Mouse (Mus musculus) cerebellum, postnatal 36 days (tissue): Measurements from ENCODE around the gene Csnk1e.

Source experiments
- DNase-seq, 2 experiments: peaks; one replicate each; pipeline ENCODE4 v3.0.0; 2021 to 2022; ENCODE audit warnings: mixed read lengths in 2 of 2

Csnk1e gene

DNA sequence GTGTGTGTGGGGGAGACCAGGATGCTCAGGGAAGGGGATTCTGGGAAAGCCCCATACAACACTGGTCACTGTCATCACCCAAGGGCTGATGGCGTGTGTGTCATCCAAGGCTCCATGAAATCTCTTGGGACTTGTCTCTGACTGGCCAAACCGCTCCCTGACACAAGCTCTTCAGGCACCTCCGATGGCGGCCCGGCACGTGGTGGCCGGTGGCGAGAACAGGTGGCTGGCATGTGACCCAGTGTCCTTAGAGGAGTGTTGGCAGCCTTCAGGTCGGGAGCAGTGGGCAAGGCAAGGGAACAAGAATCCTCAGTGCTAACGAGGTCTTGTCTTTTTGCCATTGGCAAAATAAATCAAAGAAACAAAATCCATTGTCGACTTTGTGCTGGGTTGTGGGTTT, 36.7 kb downstream of the Csnk1e start:
- DNase-seq: peak in 1 of 2 experiments; percentile 28

DNA sequence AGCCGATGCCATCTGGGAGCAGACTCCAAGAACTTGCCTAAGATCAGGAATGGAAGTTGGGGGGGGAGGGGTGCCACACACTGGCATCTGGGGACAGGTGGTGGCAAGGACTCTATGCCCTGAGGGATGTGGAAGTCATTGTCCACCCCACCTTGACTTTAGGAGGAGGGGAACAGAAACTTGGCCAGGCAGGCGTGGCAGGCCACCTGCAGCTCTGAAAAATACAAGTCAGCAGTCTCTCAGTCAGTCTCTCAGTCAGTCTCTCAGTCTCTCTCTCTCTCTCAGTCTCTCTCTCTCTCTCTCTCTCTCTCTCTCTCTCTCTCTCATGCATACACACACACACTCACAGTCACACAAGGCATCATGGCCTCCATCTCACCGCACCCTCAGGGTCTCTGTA, 37.1 kb downstream of the Csnk1e start:
- no peak for DNase-seq

DNA sequence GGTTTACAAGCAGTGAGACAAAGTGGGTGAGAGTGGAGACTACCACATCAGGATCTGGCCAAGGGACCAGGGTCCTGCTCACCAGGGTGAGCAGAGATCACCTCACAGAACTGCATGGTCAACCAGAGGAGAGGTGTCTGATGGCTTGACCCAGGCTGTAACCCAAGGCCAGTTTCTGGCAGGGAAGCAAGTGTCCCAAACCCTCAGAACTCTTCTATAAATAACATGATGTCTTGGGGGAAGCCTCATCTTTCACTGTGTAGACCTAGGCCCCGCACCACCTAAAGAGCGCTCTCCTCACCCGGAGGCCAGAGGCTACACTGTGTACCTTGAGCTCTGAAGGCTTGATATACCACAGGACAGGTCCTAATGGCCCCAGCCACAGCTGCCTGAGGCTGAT, 38.0 kb downstream of the Csnk1e start:
- no peak for DNase-seq

DNA sequence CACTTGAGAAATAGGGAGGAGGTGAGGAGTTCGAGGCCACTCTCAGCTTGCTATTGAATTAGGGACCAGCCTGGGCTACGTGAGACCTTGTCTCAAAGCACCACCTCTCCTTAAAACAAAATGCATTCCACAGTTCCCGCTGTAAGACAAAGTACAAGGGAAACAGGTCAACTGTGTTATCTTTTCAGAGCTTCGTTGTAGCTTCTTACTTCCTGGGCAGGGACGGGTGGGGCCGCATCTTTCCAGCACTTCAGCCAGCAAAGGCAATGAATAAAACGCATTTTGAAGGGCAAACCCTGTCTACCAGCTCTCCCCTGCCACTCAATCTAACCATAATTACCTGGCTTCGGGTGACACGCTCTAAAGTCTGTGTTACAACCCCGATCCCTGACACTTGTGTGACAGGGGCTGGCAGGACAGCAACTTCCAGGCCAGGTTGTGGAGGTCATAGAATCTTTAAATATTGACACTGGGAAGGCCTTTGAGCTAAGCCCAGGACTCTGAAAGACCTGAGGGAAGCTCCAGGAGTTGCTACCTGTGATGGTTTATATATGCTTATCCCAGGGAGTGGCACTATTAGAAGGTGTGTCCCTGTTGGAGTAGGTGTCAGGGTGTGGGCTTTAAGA, 38.8 kb downstream of the Csnk1e start:
- DNase-seq: no peak

DNA sequence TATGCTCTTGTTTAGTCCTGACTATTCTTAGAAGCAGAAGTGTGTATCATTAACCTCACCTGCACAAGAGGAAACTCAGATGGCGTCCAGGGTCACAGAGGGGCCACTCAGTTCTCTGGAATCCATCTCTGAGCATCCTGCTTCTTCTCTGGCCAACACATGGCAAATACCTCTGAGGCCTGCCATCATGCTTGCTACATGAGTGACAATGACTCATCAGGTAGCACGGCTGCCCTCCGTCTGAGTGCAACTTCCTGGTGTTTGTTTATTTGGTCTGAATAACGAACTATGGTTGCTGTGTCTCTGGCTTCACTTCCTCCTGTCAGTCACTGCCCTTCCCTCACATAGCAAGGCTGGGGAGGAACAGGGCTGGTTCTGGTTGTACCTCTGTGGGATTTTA, 40.9 kb downstream of the Csnk1e start:
- no peak for DNase-seq

DNA sequence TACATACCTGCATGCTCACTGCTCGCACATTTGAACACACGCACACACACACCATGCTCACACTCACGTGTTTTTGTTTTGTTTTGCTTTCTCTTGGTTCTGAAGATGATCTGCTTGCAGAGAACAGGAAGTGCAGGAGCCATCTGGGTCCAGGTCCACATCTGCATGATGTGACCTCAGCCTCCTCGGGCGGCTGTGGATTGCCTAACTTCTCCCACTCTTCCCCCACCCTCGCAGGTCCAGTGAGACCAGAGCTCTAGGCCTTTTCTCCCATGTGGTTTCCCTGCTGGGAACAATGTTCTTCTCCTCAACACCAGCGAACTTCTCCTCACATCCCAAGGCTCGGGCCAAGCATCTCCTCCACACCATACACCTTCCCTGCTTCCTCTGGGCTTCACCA, 41.6 kb downstream of the Csnk1e start:
- no peak for DNase-seq

DNA sequence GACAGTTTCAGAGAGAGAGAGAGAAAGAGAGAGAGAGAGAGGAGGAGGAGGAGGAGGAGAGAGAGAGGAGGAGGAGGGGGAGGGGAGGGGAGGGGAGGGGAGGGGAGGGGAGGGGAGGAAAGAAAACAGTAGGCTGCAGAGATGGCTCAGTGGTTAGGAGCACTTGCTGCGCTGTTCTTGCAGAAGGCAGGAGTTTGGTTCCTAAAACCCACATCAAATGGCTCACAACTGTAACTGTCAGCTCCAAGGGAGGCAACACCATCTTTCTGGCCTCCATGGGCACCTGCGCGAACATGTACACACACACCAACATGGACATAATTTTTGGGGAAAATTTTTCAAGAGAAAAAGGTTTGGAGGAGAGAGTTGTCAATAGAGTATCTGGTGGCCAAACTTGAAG, 42.2 kb downstream of the Csnk1e start:
- no peak for DNase-seq

DNA sequence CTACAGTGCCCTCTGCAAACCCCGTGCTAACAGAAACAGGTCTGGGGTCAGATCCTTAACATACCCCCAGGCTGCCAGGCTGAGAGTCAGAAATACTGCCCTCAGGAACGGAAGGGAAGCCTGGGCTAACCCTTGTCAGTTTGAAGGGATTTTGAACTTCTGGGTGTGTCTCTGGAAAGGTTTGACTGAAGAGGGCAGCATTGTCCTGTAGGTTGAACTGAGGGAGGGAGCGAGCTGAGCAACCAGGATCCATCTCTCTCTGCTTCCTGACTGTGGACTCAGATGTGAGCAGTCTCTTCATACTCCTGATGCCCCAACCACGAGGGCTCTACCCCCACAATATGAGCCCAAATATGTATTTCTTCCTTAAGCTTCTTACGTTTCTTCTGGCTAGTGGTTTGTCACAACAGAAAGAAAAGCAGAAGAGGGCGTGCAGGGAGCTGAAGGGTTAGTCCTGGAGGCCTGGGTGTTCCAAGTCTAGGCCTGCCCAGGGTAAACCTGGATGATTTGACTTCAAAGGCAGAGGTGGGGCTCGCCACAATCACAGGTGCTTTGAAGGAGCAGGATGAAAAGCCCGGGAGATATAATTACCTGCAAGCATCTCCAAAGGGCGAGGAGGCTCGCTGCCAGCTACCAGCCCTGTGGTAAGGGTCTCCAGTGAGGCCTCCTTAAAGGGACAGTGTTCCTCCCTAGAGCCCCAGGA, 43.9 kb downstream of the Csnk1e start:
- no peak for DNase-seq

DNA sequence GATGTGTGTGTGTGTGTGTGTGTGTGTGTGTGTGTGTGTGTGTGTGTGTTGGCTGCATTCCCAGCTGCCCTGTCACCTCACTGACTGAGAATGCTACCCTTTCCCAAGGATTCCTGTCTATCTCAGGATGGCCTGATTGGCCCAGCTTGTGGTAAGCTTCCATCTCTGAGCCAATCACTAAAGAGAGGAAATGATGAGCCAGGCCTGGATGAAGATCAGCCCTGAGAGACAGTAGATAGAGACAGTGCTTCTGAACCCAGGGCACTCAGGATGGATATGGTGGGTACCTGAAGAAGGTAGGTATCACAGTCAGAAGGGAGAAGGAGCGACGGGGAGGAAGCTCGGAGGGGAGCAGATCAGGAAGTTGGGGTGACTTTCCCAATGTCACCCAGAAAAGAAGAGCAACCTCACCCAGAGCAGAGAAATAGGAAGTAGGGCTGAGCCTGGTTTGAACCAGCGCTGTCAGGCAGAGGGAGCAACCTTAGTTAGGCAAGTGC, 46.2 kb downstream of the Csnk1e start:
- no peak for DNase-seq

DNA sequence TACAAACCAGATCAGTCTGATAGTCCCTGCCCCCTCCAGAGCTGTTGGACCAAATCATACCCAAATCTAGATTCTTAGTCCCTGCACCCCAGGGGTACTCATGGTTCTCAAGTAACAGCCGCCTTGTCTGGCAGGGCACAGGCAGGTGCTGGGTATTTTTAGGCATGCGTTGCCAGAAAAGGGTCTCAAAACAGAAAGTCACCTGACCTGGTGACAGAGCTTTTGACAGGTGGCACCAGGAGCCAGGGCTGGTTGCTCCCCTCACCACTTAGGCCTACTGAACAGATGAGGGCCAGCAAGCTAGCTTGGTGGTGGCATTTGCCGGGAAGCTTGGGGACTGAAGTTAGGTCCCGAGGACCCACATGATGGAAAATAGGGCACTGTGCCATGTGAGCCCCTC, 48.8 kb downstream of the Csnk1e start:
- DNase-seq: no peak

DNA sequence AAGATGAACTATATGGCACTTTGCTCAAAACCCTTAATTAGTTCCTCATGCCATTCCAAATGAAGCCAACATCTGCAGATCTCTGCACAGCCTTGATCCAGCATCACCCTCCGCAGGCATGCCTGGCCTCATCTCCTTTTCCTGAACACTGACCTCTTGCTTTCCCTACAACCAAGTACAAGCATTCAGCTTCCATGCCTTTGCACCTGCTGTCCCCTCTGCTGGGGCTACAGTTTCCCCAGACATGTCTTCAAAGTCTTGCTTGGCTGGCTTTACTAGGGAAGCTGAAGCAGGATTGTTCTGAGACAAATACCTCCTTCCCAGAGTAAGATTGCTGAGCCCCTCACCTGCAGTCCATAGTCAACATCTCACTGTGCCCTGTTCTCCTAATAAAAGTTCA, 51.1 kb downstream of the Csnk1e start:
- DNase-seq: no peak

DNA sequence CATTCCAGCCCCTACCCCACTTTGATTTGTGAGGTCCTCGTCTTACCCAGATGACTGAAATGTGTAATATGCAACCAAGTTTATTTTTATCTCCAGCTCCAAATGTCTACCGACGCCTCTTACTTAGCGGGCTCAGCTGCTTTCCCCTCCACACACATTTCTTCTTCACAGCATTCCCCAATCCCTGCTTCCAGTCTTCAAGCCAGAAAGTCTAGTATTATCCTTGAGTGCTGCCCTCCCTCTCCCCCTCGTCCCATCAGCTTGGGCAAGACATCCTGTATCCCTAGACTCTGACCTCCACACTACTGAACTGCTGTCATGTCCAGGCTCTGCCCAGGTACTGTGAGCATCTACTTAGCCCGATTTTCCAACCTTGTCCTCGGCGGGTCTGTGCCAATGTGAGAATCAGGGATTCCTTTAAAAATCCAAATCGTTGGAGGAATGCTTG, 51.6 kb downstream of the Csnk1e start:
- DNase-seq: no peak

DNA sequence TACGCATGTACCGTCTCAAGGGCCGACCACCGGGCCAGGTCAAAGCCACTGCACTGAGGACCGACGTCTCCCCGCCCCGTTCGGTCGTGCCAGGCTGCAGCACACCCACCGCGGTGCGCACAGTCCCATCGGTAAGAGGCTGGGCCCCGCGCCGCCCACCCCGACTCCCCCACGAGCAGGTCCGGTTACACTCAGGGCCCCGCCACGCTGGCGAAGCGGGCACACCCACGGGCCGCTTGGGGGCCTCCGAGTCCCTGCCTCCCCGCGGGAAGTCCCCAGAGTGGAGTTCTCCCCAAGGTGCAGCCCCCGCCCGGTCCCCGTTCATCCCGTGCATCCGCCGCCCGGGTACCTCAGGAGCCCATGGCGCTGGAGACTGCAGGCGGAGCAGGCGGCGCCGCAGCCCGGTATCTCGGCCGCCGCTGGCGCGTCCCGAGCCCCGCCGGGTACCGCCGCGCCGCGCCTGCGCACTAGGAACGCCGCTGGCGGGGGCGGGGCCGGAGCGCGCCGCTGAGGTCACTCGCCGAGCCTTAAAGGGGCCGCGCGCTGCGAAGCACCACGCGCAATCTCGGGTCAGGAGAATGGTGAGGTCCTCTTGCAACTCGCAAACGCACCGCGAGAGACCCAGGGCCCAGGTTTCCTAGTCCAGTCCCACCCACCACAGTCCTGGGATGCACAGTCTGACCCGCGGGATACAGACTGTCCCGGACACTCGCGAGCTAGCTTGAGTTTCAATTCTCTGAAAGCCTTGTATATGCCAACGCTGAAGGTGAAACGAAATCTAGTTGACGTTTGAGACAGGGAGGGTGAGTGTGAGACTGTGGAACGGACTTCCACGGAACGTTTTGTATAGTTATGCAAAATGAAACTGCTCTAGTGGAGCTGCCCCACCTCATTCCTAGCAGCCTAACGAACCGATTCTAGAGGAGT, 52.3 kb downstream of the Csnk1e start, which contains the start of gene Tmem184b:
Gene Tmem184b, minus strand, starts transcription at position 734 of the 927 bp plus-strand sequence.
- peak; percentile 89 to 90 for DNase-seq

DNA sequence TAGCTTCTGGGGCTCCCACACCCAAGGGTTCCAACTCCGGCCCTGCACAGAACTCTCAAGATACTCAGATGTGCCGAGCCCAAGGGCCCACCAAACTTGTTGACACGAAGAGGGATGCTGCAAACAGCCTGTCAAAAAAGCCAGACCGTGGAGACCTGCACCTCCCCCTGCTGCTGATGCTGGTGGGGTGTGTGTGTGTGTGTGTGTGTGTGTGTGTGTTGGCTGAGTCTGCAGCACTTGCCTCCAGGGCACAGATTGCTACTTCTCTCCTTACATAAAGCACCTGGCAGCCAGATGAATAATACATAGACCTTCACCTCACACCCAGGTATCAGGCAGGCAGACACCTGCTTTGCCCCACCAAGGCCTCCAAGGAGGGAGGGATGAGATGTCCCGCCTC, 53.2 kb downstream of the Csnk1e start:
- DNase-seq: peak in 1 of 2 experiments; percentile 24

DNA sequence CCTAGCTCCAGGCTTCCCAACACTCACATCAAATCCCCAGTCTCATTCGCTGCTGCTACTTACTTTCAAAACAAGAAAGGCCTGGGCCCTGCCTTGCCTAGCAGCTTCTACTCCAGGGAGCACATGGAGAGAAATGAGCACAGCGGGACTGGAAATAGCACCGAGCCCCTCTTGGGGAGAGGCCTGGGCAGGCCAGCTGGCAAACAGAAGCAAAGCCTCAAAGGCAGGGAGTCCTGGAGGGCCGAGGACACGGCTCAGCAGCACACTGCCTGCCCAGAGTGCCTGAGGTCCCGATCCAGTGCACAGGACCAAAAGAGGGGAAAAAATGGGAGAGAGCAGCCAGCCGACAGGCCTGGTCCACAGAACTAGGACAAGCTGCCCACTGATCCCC, 54.4 kb downstream of the Csnk1e start:
- DNase-seq: no peak

DNA sequence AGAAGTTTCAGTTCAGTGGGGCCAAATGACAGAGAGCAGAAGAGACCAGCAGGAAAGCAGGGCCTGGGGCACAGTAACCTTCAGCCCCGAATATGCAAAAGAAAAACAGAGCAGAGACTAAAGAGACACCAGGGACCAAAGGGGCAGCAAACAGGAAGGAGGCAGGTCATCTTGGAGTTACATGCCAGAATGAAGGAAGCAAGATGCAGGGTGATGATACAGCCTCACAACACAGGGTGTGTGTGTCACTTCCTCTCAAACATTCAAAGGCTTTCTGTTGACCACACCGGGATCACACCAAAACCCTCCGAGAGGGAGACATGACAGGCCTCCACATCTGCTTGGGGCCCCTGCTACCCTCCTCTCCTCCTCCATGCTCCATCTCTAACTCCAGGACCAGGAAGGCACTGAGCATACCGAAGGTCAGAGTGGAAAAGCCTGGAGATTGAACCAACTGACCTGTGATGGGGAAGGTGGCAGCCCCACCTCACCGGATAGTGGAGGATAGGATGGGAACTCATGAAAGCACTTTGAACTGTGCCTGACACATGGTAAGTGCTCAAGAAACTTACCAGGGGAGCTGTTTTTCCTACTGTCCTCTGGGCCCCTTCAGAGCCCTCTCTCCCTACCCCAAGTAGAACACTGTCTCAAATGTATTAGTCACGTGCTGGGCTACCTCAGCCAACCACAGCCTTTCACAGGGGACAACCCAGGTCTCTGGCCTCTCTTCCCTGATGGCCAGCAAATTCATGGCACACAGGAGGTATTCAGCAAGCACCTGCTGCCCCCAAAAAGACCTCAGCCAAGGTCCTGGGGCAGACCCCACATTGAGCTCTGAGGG, 55.0 kb downstream of the Csnk1e start:
- no peak for DNase-seq

DNA sequence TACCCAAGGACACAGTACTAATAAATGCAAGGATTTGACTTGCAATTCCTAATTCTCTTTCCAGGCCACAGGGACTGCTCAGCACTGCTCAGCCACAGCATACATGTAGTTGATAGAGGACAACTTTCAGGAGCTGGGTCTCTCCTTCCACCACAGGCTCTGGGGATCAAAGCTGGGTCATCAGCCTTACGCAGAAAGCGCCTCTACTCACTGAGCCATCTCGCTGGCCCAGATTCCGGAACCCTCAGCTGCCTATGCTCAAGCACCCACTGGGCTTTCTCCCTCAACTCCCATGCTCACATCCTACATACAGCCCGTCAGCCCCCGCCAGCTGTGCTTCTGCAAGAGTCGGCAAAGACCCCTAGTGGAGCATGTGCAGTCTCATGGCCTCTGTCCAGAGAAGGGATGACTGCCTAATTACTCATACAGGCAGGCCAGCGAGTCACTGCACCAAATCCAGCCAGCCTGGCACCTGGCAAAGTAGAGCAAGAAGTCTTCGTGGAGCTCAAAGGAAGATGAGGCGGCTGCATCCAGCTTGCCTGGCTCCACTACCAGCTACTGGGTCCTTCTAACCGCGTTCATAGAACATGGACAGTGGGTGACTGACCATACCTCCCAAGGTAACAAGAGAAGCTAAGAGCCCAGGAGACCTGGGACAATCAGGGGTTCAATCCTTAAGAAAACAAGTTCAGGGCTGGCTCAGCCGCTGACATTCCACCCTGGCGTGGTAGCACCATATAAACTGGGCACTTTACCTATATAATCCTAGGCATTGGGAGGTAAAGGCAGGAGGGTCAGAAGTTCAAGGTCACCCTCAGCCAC, 55.9 kb downstream of the Csnk1e start:
- no peak for DNase-seq

DNA sequence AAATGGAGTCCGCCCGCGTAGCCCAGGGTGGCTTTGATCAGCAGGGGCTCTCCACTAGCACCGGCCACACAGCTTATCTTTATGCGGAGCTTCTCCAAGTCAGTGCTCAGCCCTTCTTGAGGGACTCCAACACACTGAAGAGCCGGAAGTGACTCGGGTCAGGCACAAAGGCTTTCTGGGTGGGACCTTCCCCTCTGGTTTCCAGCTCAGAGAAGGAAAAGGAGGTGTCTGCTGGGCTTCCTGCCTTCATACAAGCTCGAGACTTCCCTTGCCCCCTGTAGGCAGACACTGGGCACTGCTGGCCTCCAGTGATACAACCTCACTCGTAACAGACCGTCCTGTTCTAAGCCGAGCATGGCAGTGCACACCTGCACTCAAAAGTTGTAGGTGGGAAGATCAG, 58.6 kb downstream of the Csnk1e start:
- DNase-seq: no peak

DNA sequence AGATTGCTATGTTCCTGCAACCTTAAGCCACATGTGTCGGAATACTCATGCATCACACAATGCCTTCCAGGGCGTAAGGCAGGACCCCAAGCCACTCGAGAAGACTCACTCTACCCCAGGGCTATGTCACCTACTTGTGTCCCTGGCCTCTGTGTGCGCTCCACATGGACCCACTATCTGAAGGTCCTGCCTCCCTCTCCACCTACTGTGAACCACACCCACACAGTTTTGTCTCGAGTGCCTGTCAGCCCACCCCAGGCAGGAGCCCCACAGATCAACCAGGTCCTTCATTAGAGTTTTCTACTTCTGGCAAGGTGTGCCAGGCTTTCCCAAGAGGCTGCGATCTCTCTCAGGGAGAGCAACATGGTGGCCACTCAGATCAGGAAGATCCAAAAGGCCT, 60.1 kb downstream of the Csnk1e start:
- no peak for DNase-seq

DNA sequence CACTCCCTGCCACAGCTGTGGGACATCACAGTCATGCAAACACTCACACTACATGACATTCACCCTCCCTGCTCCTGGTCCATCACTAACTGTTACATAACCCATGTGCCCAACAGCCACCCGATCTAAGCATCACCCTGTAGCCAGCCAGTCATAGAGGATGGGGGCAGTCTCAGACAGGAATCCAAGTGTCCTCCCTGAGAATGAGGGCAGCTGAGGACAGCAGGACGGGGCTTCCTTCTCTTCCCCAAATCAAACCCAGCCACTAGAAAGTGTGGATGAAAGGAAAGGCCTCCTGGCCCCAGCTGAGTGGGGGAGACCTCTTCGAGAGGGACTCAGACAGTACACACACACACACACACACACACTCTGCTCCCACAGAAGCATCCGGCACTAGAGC, 60.5 kb downstream of the Csnk1e start:
- no peak for DNase-seq

DNA sequence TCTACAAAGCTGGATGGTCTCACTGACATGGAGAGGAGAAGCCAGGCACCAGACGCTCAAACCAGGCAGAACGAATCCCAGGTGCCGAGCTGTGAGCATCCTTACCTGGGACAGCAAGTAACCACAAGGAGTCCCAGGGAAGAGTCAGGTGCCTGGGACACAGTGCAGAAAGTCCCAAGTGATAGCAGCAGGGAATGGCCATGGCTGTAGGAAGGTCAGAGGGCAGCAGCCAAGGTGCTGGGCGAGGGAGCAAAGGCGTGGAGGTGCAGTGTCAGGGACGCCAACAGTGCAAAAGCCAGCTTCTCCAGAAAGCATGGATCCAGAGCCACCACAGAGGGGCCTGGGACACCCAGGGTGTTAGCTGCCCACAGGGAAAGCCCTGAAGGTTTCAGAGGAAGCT, 62.3 kb downstream of the Csnk1e start:
- no peak for DNase-seq

DNA sequence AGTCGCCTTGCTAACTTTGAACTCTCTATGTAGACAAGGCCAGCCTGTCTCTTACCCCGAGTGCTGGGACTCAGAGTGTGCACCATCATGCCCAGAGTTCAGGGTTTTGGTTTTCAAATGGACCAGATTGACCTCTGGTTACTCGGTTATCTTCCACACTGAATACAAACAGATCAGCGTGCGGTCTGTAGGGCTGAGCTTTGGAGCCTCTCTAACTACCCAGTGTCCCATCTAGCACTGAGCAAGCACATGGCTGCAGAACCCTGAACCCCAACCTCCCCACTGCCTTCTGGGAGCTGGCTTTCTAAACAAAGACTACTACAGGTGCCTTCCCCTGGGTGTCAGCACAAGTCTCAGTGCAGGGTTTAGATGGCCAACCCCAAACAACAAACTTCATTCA, 62.8 kb downstream of the Csnk1e start:
- DNase-seq: no peak
